Mouse (Mus musculus): ENCODE results near the gene Tyw5. TPM values are rescaled to one million over a fixed set of nuclear protein-coding genes. Genes with fewer than 3 reads are reported as not detected.

The Tyw5 gene
- polyA plus RNA-seq, 1 experiment: 2.7 TPM

GRCm38 (mm10) chr1:57402116-57402515, 4.8 kb downstream of the Tyw5 start:
- WGBS: 91% methylated on average over 5 of the region's 5 CpGs
- no peak for DNase-seq (ENCODE audit: low read depth in 1 of 2, low spot score in 2 of 2)
- no peak overlapping the region for H3K4me3 ChIP-seq (ENCODE audit: extremely low read depth, insufficient read depth, insufficient read length)
- no peaks in the 10 kb centered on the region; the same call in 1 of the 2 replicates for H3K4me1 ChIP-seq (ENCODE audit: control insufficient read depth, insufficient read depth, insufficient read length)
- TF ChIP-seq POLR2A (IDR thresholded peaks at IDR 0.05; ENCODE audit: low read depth, low read length) (no peak), CTCF (IDR thresholded peaks at IDR 0.05; ENCODE audit: extremely low read depth, insufficient read depth, insufficient read length, insufficient replicate concordance) (no peak)
- peaks cover 8% of the 10 kb centered on the region for H3K36me3 ChIP-seq (ENCODE audit: control insufficient read depth, insufficient read depth, low read length)
- H3K27me3 ChIP-seq (ENCODE audit: control insufficient read depth, insufficient read depth, low read length): no peaks in the 10 kb centered on the region
- no peak overlapping the region for H3K27ac ChIP-seq (ENCODE audit: insufficient read depth, low read length)

GRCm38 (mm10) chr1:57400877-57401276, 6.0 kb downstream of the Tyw5 start:
- H3K4me1 ChIP-seq (ENCODE audit: control insufficient read depth, insufficient read depth, insufficient read length): no peaks in the 10 kb centered on the region; the same call in 1 of the 2 replicates
- TF ChIP-seq CTCF (IDR thresholded peaks at IDR 0.05; ENCODE audit: extremely low read depth, insufficient read depth, insufficient read length, insufficient replicate concordance) (no peak), POLR2A (IDR thresholded peaks at IDR 0.05; ENCODE audit: low read depth, low read length) (no peak)
- H3K27ac ChIP-seq (ENCODE audit: insufficient read depth, low read length): no peak overlapping the region
- 92% methylated on average over 2 of the region's 2 CpGs for WGBS
- H3K36me3 ChIP-seq (ENCODE audit: control insufficient read depth, insufficient read depth, low read length): peaks cover 8% of the 10 kb centered on the region
- H3K27me3 ChIP-seq (ENCODE audit: control insufficient read depth, insufficient read depth, low read length): no peaks in the 10 kb centered on the region
- H3K4me3 ChIP-seq (ENCODE audit: extremely low read depth, insufficient read depth, insufficient read length): no peak overlapping the region
- no peak for DNase-seq (ENCODE audit: low read depth in 1 of 2, low spot score in 2 of 2)

GRCm38 (mm10) chr1:57400321-57400720, 6.6 kb downstream of the Tyw5 start:
- Histone ChIP-seq H3K27me3 (ENCODE audit: control insufficient read depth, insufficient read depth, low read length) (no peaks in the 10 kb centered on the region), H3K27ac (ENCODE audit: insufficient read depth, low read length) (no peak overlapping the region), H3K4me3 (ENCODE audit: extremely low read depth, insufficient read depth, insufficient read length) (no peak overlapping the region), H3K4me1 (ENCODE audit: control insufficient read depth, insufficient read depth, insufficient read length) (no peaks in the 10 kb centered on the region), H3K36me3 (ENCODE audit: control insufficient read depth, insufficient read depth, low read length) (peaks cover 10% of the 10 kb centered on the region)
- no peak for DNase-seq (ENCODE audit: low read depth in 1 of 2, low spot score in 2 of 2)
- TF ChIP-seq CTCF (IDR thresholded peaks at IDR 0.05; ENCODE audit: extremely low read depth, insufficient read depth, insufficient read length, insufficient replicate concordance) (no peak), POLR2A (IDR thresholded peaks at IDR 0.05; ENCODE audit: low read depth, low read length) (no peak)
- 90% methylated on average over 2 of the region's 2 CpGs for WGBS

- WGBS: 66% methylated on average over 3 of the region's 3 CpGs
These were observed 12.8 kb downstream of the Tyw5 start for GRCm38 (mm10) chr1:57394051-57394450.

GRCm38 (mm10) chr1:57392417-57392816, 14.5 kb downstream of the Tyw5 start:
- H3K36me3 ChIP-seq (ENCODE audit: control insufficient read depth, insufficient read depth, low read length): peaks cover 16% of the 10 kb centered on the region
- no peaks in the 10 kb centered on the region for H3K27me3 ChIP-seq (ENCODE audit: control insufficient read depth, insufficient read depth, low read length)
- H3K4me3 ChIP-seq (ENCODE audit: extremely low read depth, insufficient read depth, insufficient read length): no peak overlapping the region
- WGBS: 88% methylated on average over 4 of the region's 4 CpGs
- TF ChIP-seq CTCF (IDR thresholded peaks at IDR 0.05; ENCODE audit: extremely low read depth, insufficient read depth, insufficient read length, insufficient replicate concordance): no peak
- no peak for TF ChIP-seq POLR2A (IDR thresholded peaks at IDR 0.05; ENCODE audit: low read depth, low read length)
- no peak overlapping the region for H3K27ac ChIP-seq (ENCODE audit: insufficient read depth, low read length)
- no peak for DNase-seq (ENCODE audit: low read depth in 1 of 2, low spot score in 2 of 2)
- no peaks in the 10 kb centered on the region for H3K4me1 ChIP-seq (ENCODE audit: control insufficient read depth, insufficient read depth, insufficient read length)

More at GRCm38 (mm10) chr1:57394051-57394450, 12.8 kb downstream of the Tyw5 start:
- TF ChIP-seq POLR2A (IDR thresholded peaks at IDR 0.05; ENCODE audit: low read depth, low read length) (no peak), CTCF (IDR thresholded peaks at IDR 0.05; ENCODE audit: extremely low read depth, insufficient read depth, insufficient read length, insufficient replicate concordance) (no peak)
- DNase-seq (ENCODE audit: low read depth in 1 of 2, low spot score in 2 of 2): peak in 1 of 2 experiments; percentile 40
- Histone ChIP-seq H3K4me3 (ENCODE audit: extremely low read depth, insufficient read depth, insufficient read length) (no peak overlapping the region), H3K36me3 (ENCODE audit: control insufficient read depth, insufficient read depth, low read length) (peaks cover 14% of the 10 kb centered on the region), H3K27me3 (ENCODE audit: control insufficient read depth, insufficient read depth, low read length) (no peaks in the 10 kb centered on the region), H3K4me1 (ENCODE audit: control insufficient read depth, insufficient read depth, insufficient read length) (no peaks in the 10 kb centered on the region), H3K27ac (ENCODE audit: insufficient read depth, low read length) (no peak overlapping the region)

- no peak for DNase-seq (ENCODE audit: low read depth in 1 of 2, low spot score in 2 of 2)
- H3K27me3 ChIP-seq (ENCODE audit: control insufficient read depth, insufficient read depth, low read length): no peaks in the 10 kb centered on the region
- H3K4me3 ChIP-seq (ENCODE audit: extremely low read depth, insufficient read depth, insufficient read length): no peak overlapping the region
- H3K27ac ChIP-seq (ENCODE audit: insufficient read depth, low read length): no peak overlapping the region
- 95% methylated on average over 4 of the region's 4 CpGs for WGBS
- TF ChIP-seq CTCF (IDR thresholded peaks at IDR 0.05; ENCODE audit: extremely low read depth, insufficient read depth, insufficient read length, insufficient replicate concordance): no peak
- TF ChIP-seq POLR2A (IDR thresholded peaks at IDR 0.05; ENCODE audit: low read depth, low read length): no peak
- H3K4me1 ChIP-seq (ENCODE audit: control insufficient read depth, insufficient read depth, insufficient read length): no peaks in the 10 kb centered on the region
- H3K36me3 ChIP-seq (ENCODE audit: control insufficient read depth, insufficient read depth, low read length): peaks cover 15% of the 10 kb centered on the region
These were observed 15.7 kb downstream of the Tyw5 start for GRCm38 (mm10) chr1:57390993-57391790.

Measured in spleen, adult 2 months (tissue).